Mouse (Mus musculus): Measurements from ENCODE around the gene Cd99l2.

Cd99l2 gene

DNA sequence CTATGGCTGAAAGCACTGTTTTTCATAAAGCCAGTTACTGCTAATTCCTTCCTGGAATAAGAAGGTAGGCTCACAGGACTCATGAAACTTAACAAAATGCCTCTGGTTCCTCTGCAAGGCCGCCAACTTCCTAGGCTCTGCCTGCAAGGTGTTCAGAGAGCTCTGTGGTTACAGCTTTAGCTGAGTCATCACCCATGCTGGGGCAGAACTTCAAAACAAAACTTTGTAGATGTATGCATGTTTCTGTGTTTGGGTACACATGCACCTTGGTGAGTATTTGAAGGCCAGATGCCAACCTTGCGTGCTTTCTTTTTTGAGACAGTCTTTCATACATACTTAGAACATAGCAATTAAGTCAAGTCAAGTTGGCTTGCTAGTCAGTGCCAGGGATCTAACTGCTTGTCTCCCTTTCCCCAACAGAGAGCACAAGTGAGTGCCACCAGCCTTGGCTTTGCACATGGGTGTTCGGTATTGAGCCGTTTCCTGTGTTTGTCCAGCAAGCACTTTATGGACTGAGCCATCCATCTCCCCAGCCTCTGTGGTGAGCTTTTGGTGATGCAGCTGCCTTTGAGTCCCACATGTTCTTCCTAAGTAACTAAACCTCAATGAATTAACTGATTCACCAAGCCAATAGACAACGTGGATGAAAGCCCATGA, 23.9 kb downstream of the Cd99l2 start:
- DNase-seq (ENCODE audit: low read depth, low spot score) = no peak

DNA sequence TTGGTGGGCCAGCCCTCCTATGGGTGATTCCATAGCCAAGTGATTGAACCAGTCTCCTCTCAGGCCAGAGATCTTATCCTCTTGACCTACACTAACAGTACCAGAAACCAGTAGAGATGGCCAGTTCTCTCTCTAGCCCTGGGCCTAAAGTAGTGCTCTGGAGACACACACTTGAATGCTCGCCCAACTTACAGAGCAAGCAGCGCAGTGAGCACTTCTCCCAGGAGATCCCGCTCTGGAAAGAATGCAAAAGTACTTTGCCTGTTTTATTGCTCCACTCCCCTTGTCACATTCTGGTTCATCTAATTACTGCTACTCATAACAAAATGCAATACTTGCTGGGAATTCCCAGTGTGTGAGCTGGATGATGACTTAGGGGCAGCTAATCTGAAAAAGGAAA, 25.2 kb downstream of the Cd99l2 start:
- no peak for DNase-seq (ENCODE audit: low read depth, low spot score)

DNA sequence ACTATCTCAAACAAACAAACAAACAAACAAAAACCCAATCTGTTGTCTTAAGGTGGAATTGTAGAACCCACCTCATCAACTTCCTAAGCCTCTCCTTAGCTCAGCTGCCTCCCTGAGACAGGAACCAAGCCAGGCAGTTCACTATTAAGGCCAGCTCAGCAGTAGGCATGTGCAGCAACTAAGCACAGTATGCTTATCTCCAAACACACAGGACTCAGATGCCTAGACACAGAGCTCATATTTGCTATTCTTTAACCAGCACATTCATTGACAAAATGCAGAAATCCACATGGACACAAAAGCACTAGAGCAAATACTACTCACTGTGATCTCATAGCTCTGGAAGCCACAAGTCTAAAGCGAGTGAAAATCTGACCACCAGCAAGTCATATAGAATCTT, 27.2 kb downstream of the Cd99l2 start:
- no peak for DNase-seq (ENCODE audit: low read depth, low spot score)

- DNase-seq (ENCODE audit: low read depth, low spot score) = no peak
Observed at GRCm38 (mm10) chrX:71464138-71464826, 28.4 kb downstream of the Cd99l2 start.

- no peak for DNase-seq (ENCODE audit: low read depth, low spot score)
Observed at GRCm38 (mm10) chrX:71456078-71456737, 36.4 kb downstream of the Cd99l2 start.

GRCm38 (mm10) chrX:71442916-71443315, 49.7 kb downstream of the Cd99l2 start:
- DNase-seq (ENCODE audit: low read depth, low spot score) = no peak

- DNase-seq (ENCODE audit: low read depth, low spot score) = no peak
Observed at GRCm38 (mm10) chrX:71439473-71439872, 53.2 kb downstream of the Cd99l2 start.

DNA sequence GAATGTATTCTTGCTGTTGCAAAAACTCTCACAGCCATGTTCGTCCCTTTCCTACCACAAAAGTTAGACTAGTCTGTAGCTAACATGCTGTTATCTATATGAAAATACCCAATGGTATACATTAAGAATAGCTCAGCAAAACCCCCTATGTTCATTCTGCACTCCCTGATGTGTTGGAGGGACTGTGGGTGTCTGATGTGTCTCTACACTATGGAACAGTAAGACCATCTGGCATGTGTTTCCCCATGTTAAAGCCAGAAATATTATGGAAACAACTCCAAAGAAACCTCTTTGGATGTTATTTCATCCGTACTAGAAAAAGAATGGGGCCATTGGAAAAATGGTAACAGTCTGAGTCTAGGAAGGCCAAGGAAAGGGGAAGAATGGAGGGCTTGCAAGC, 57.1 kb downstream of the Cd99l2 start:
- DNase-seq (ENCODE audit: low read depth, low spot score) = no peak

GRCm38 (mm10) chrX:71434860-71435259, 57.8 kb downstream of the Cd99l2 start:
- peak; percentile 17 for DNase-seq (ENCODE audit: low read depth, low spot score)

DNA sequence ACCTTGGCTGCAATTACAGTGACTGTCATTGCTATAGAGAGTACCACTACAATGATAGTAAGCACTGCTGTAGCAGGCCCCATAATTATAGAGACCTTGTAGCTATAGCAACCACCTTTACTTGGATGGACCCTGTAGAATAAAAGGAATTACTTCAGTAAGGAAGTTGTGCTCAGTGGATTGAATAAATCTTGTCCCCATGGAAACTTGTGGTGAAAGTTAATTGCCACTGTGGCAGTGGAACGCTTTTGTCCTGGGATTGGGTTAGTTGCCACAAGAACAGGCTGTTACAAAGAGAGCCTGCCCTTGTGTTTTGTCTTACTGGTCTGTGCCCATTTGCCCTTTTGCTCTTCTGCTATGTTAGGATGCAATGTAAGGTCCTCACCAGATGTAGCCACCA, 58.2 kb downstream of the Cd99l2 start:
- DNase-seq (ENCODE audit: low read depth, low spot score) = peak; percentile 16

- DNase-seq (ENCODE audit: low read depth, low spot score) = no peak
Observed at GRCm38 (mm10) chrX:71430900-71431299, 61.7 kb downstream of the Cd99l2 start.

- no peak for DNase-seq (ENCODE audit: low read depth, low spot score)
Observed at GRCm38 (mm10) chrX:71427491-71427890, 65.2 kb downstream of the Cd99l2 start.

GRCm38 (mm10) chrX:71425746-71426519, 66.7 kb downstream of the Cd99l2 start:
- DNase-seq (ENCODE audit: low read depth, low spot score) = peak; percentile 65

DNA sequence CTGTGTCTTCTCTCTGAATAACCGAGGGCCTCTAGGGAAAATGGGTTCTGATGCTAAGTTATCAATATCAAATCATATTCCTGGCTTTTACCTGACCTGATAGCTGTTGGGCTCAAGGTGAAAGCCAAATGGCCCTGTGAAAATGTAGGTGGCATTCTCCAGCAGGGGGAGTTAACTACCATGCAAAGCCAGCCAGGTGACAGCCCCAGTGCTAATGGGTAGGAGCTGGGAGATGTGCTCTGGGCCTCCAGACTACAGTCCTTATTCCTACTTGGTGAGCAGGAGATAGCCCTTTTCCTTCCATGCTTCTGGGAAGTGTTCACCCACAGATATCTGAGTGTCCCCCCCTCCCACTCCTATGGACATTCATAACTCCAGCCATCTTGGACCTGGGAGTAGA, 67.8 kb downstream of the Cd99l2 start:
- DNase-seq (ENCODE audit: low read depth, low spot score) = no peak

- no peak for DNase-seq (ENCODE audit: low read depth, low spot score)
Observed at GRCm38 (mm10) chrX:71413616-71414015, 79.0 kb downstream of the Cd99l2 start.

DNA sequence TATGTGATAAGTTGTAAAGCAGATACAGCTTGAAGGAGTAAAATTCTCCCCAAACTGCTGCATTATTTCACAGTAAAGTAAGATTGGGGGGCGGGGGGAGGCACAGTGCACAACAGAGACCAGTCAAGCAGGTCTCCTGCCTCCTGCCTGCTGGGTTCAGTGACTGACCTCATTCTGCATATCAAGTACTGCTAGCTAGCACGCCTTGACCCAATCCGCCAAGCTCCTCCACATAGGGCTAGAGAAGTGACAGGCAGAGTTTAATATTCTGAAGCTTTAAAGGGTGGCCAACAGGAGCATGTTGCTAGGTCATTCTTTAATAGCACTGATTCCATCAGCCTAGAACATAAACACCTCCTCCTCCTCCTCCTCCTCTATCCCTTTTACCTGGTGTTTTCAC, 79.9 kb downstream of the Cd99l2 start:
- no peak for DNase-seq (ENCODE audit: low read depth, low spot score)

- no peak for DNase-seq (ENCODE audit: low read depth, low spot score)
Observed at GRCm38 (mm10) chrX:71408386-71408785, 84.3 kb downstream of the Cd99l2 start.

DNA sequence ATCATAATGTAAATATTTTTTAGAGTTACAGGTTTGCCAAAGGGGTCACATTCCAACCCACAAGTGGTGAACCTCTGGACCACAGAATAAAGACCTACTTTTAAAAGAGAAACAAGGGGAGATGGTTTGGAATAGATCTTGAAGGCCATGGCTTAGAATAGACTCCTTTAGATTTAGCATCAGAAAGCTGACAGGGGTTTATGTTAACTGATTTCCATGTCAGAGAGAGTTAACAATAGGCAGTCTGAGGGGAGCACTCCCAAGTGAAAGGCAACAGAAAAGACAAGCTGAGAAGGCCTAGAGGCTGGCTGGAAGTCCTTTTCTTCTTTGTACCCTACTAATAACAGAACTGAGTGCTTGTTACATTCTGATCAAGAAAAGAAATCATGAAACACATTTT, 86.4 kb downstream of the Cd99l2 start:
- no peak for DNase-seq (ENCODE audit: low read depth, low spot score)

DNA sequence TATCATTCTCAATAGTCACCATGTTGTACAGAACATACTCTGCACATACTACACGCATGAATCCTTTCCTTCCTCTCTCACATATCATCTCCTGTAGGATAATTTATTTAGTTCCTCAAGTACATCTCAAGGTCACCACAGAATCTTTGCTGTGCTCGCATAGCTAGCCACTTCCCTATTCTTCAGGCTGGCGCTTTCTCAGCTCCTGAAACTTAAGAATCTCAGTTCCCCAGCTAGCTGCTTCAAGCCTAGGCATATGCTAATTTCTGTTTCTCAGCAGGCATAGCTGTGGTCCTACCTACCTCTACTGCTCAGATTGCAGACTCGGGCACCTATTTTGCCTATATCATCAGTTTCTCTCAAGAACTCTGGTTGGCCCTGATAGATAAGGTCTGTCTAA, 96.3 kb downstream of the Cd99l2 start:
- DNase-seq (ENCODE audit: low read depth, low spot score) = no peak

DNA sequence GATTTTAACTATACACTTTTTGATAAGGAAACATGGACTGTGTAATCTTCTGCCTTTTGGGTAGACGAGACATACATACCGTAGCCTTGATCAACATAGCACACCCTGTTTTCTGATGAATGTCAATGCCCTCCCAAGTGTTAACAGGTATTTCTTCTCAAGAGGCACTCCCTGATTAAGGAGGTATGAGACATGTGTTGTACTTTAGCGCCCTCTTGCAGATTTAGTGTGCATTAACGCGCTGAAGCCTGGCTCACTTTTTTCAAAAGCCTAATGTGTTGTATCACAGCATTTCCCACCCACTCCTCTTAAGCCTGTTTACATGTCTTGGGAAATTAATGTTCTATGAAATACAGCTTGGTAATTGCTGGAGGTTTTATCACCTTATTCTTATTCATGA, 111.1 kb downstream of the Cd99l2 start:
- peak; percentile 25 for DNase-seq (ENCODE audit: low read depth, low spot score)

GRCm38 (mm10) chrX:71378435-71378834, 114.2 kb downstream of the Cd99l2 start:
- DNase-seq (ENCODE audit: low read depth, low spot score) = no peak

GRCm38 (mm10) chrX:71376781-71377180, 115.9 kb downstream of the Cd99l2 start:
- no peak for DNase-seq (ENCODE audit: low read depth, low spot score)
